Mouse (Mus musculus) MEL (cell line): Measurements from ENCODE around the gene Fgf11. TPM values are rescaled to one million over a fixed set of nuclear protein-coding genes. Genes with fewer than 3 reads are reported as not detected.

Experiments
- DNase-seq: peaks from one replicate; pipeline ENCODE4 v3.0.0; 2011; ENCODE audit warnings: low read depth, low spot score
- H3K27ac ChIP-seq: 2 replicates; pipeline ENCODE4 v1.5.1; 2012; ENCODE audit warnings: low read depth, mild to moderate bottlenecking, control low read depth, low read length, moderate library complexity; ENCODE audit not compliant: control insufficient read depth
- H3K27me3 ChIP-seq, 2 experiments: fragments of 150-350 bp in 1 of 2; sonication (generic) in 1 of 2; 2 replicates each; pipeline ENCODE4 v1.6.1; 2012; ENCODE audit warnings: low read length in 2 of 2, mild to moderate bottlenecking in 2 of 2, improper control_type of control experiment in 1 of 2, moderate library complexity in 1 of 2; ENCODE audit not compliant: insufficient read depth in 2 of 2, control insufficient read depth in 1 of 2
- H3K36me3 ChIP-seq, 2 experiments: 2 replicates each; pipeline ENCODE4 v1.6.1; 2012 to 2014; ENCODE audit warnings: low read length in 2 of 2, improper control_type of control experiment in 1 of 2, inconsistent platforms in 1 of 2, mild to moderate bottlenecking in 1 of 2; ENCODE audit not compliant: insufficient read depth in 2 of 2, control insufficient read depth in 1 of 2
- H3K4me1 ChIP-seq, 2 experiments: fragments of 150-350 bp in 1 of 2; sonication (generic) in 1 of 2; 2 replicates each; pipeline ENCODE4 v1.6.1; 2012; ENCODE audit warnings: low read length in 2 of 2, improper control_type of control experiment in 1 of 2, mild to moderate bottlenecking in 1 of 2; ENCODE audit not compliant: insufficient read depth in 2 of 2, control insufficient read depth in 1 of 2
- H3K4me3 ChIP-seq, 2 experiments: fragments of 150-350 bp in 1 of 2; sonication (generic) in 1 of 2; 2 replicates each; pipeline ENCODE4 v1.5.1; 2012; ENCODE audit warnings: low read depth in 2 of 2, low read length in 2 of 2, mild to moderate bottlenecking in 2 of 2, moderate library complexity in 2 of 2, control low read depth in 1 of 2, improper control_type of control experiment in 1 of 2; ENCODE audit not compliant: control insufficient read depth in 1 of 2, insufficient read depth in 1 of 2
- H3K79me2 ChIP-seq: 2 replicates; pipeline ENCODE4 v1.6.1; 2012; ENCODE audit warnings: mild to moderate bottlenecking, low read length, moderate library complexity; ENCODE audit not compliant: control insufficient read depth, poor library complexity, insufficient read depth
- H3K9ac ChIP-seq: 2 replicates; pipeline ENCODE4 v1.6.1; 2012; ENCODE audit warnings: low read depth, mild to moderate bottlenecking, control low read depth, low read length, moderate library complexity; ENCODE audit not compliant: control insufficient read depth, poor library complexity, severe bottlenecking
- H3K9me3 ChIP-seq: fragments of 150-350 bp; sonication (generic); replicated peaks from 2 replicates; pipeline ENCODE4 v1.6.1; 2012; ENCODE audit warnings: mild to moderate bottlenecking, low read length, improper control_type of control experiment, moderate library complexity; ENCODE audit not compliant: insufficient read depth
- CHD2 ChIP-seq: IDR thresholded peaks from 2 replicates; pipeline ENCODE4 v1.6.1; 2011; ENCODE audit warnings: low read length, improper control_type of control experiment
- E2F4 ChIP-seq: IDR thresholded peaks from 2 replicates; pipeline ENCODE4 v1.6.1; 2011; ENCODE audit warnings: low read depth, low read length, improper control_type of control experiment, borderline replicate concordance
- ELF1 ChIP-seq: IDR thresholded peaks from 2 replicates; pipeline ENCODE4 v1.6.1; 2014; ENCODE audit warnings: low read depth, mild to moderate bottlenecking, inconsistent platforms, low read length, improper control_type of control experiment, moderate library complexity
- EP300 ChIP-seq, 2 experiments: IDR thresholded peaks; 2 replicates each; pipeline ENCODE4 v1.6.1; 2011; ENCODE audit warnings: improper control_type of control experiment in 2 of 2, low read length in 2 of 2, low read depth in 1 of 2, mild to moderate bottlenecking in 1 of 2
- GATA1 ChIP-seq: IDR thresholded peaks from 2 replicates; pipeline ENCODE4 v1.6.1; 2011; ENCODE audit warnings: low read depth, low read length, improper control_type of control experiment
- KAT2A ChIP-seq: conservative IDR thresholded peaks from 2 replicates; pipeline ENCODE4 v1.6.1; 2012; ENCODE audit warnings: low read depth, low read length, improper control_type of control experiment, inconsistent platforms
- MAX ChIP-seq: IDR thresholded peaks from 2 replicates; pipeline ENCODE4 v1.6.1; 2011; ENCODE audit warnings: low read length, improper control_type of control experiment
- MAZ ChIP-seq: IDR thresholded peaks from 2 replicates; pipeline ENCODE4 v1.6.1; 2012; ENCODE audit warnings: low read depth, mild to moderate bottlenecking, inconsistent platforms, low read length, improper control_type of control experiment
- MXI1 ChIP-seq: IDR thresholded peaks from 2 replicates; pipeline ENCODE4 v1.6.1; 2011; ENCODE audit warnings: mild to moderate bottlenecking, low read depth, low read length, improper control_type of control experiment
- MYB ChIP-seq: IDR thresholded peaks from 2 replicates; pipeline ENCODE4 v1.6.1; 2011; ENCODE audit warnings: mild to moderate bottlenecking, low read depth, low read length, improper control_type of control experiment
- NELFE ChIP-seq: IDR thresholded peaks from 2 replicates; pipeline ENCODE4 v1.6.1; 2011; ENCODE audit warnings: low read depth, low read length, improper control_type of control experiment
- POLR2A ChIP-seq, 2 experiments: IDR thresholded peaks; 2 replicates each; pipeline ENCODE4 v1.6.1; 2011 to 2012; ENCODE audit warnings: low read length in 2 of 2, mild to moderate bottlenecking in 2 of 2, control low read depth in 1 of 2, improper control_type of control experiment in 1 of 2, low read depth in 1 of 2, moderate library complexity in 1 of 2; ENCODE audit not compliant: control insufficient read depth in 1 of 2, insufficient read depth in 1 of 2, poor library complexity in 1 of 2
- POLR2AphosphoS2 ChIP-seq: IDR thresholded peaks from 2 replicates; pipeline ENCODE4 v1.6.1; 2011; ENCODE audit warnings: low read length, improper control_type of control experiment
- SMC3 ChIP-seq: IDR thresholded peaks from 2 replicates; pipeline ENCODE4 v1.6.1; 2011; ENCODE audit warnings: low read depth, low read length, improper control_type of control experiment
- TBP ChIP-seq: IDR thresholded peaks from 2 replicates; pipeline ENCODE4 v1.8.0; 2011; ENCODE audit warnings: low read depth, low read length, improper control_type of control experiment
- USF2 ChIP-seq, 2 experiments: IDR thresholded peaks; 2 replicates each; pipeline ENCODE4 v1.6.1; 2011 to 2012; ENCODE audit warnings: improper control_type of control experiment in 2 of 2, low read length in 2 of 2, borderline replicate concordance in 1 of 2, inconsistent platforms in 1 of 2, low read depth in 1 of 2, mild to moderate bottlenecking in 1 of 2; ENCODE audit not compliant: insufficient read depth in 1 of 2
- ZKSCAN1 ChIP-seq: IDR thresholded peaks from 2 replicates; pipeline ENCODE4 v1.6.1; 2012; ENCODE audit warnings: low read depth, mild to moderate bottlenecking, inconsistent platforms, low read length, improper control_type of control experiment, moderate library complexity
- ZMIZ1 ChIP-seq: IDR thresholded peaks from 2 replicates; pipeline ENCODE4 v1.6.1; 2012; ENCODE audit warnings: low read depth, mild to moderate bottlenecking, inconsistent platforms, low read length, improper control_type of control experiment, moderate library complexity
- ZNF384 ChIP-seq: IDR thresholded peaks from 2 replicates; pipeline ENCODE4 v1.6.1; 2012; ENCODE audit warnings: low read depth, mild to moderate bottlenecking, inconsistent platforms, low read length, improper control_type of control experiment
- polyA plus RNA-seq, 2 experiments: library from polyadenylated mRNA; stranded (reverse) in 1 of 2; unstranded in 1 of 2; fragments of >175 nt in 1 of 2; fragments of >200 nt in 1 of 2; gene quantifications; 2 replicates each; pipeline versions ENCODE4 v1.2.1 to v1.2.4; 2012; ENCODE audit warnings: low replicate concordance in 2 of 2, low read depth in 1 of 2; ENCODE audit not compliant: insufficient read length in 2 of 2, insufficient read depth in 1 of 2, missing spikeins in 1 of 2
- total RNA-seq: library from RNA; depleted of rRNA; stranded (reverse); fragments of 300-350 nt; gene quantifications from 2 replicates; pipeline ENCODE4 v1.2.3, GENCODE M21; 2012

Fgf11 gene
- total and polyA plus RNA-seq, 3 experiments: 5.1 to 26.8 TPM; not detected in 1

- TF ChIP-seq CHD2: no peak
- no peak for TF ChIP-seq E2F4
- TF ChIP-seq EP300 (IDR thresholded peaks at IDR 0.05; ENCODE audit: low read depth in 1 of 2, low read length in 2 of 2): 0 out of 4 replicates have a peak, but pooled peaks of 1 of the 2 experiments have one; percentile 23
- no peak for TF ChIP-seq ZKSCAN1
- no peak for TF ChIP-seq MYB
- TF ChIP-seq GATA1: no peak
- TF ChIP-seq ZMIZ1: peak; percentile 28; the same call in 1 of the 2 replicates
- TF ChIP-seq POLR2A (IDR thresholded peaks at IDR 0.05; ENCODE audit: control insufficient read depth in 1 of 2, insufficient read depth in 1 of 2, low read depth in 1 of 2, low read length in 2 of 2, poor library complexity in 1 of 2): peak; percentile 85 to 97
- TF ChIP-seq NELFE: peak; percentile 83
- no peak for TF ChIP-seq KAT2A
- TF ChIP-seq SMC3: peak; percentile 8; the same call in 1 of the 2 replicates
- peak; percentile 90 for TF ChIP-seq MAX
- TF ChIP-seq POLR2AphosphoS2: peak; percentile 84; the same call in 1 of the 2 replicates
- TF ChIP-seq MXI1: peak; percentile 93
- TF ChIP-seq MAZ: peak; percentile 40; the same call in 1 of the 2 replicates
These were observed 44.6 kb upstream of the Fgf11 start, which contains the start of gene Plscr3 (continued) for GRCm38 (mm10) chr11:69846198-69846680.

- H3K27me3 ChIP-seq: no peaks in the 10 kb centered on the region; a peak in 1 of 4 replicates
- H3K27ac ChIP-seq: peak overlapping the region; percentile 40
- H3K9me3 ChIP-seq: no peaks in the 10 kb centered on the region
- peaks cover 1% of the 10 kb centered on the region; the same call in 1 of the 2 replicates for H3K79me2 ChIP-seq
- peak overlapping the region; percentile 86 for H3K9ac ChIP-seq
- H3K4me3 ChIP-seq: peak overlapping the region; percentile 84 to 91
- peaks cover 0 to 10% of the 10 kb centered on the region in 2 experiments; a peak in 2 of 4 replicates for H3K36me3 ChIP-seq
- H3K4me1 ChIP-seq: peaks cover 6 to 19% of the 10 kb centered on the region in 2 experiments
- no peak for TF ChIP-seq MAX
- no peak for TF ChIP-seq POLR2A (IDR thresholded peaks at IDR 0.05; ENCODE audit: control insufficient read depth in 1 of 2, insufficient read depth in 1 of 2, low read depth in 1 of 2, low read length in 2 of 2, poor library complexity in 1 of 2)
- TF ChIP-seq ELF1: no peak
- no peak for TF ChIP-seq TBP
- TF ChIP-seq USF2 (IDR thresholded peaks at IDR 0.05; ENCODE audit: borderline replicate concordance in 1 of 2, insufficient read depth in 1 of 2, low read depth in 1 of 2, low read length in 2 of 2): no peak
- TF ChIP-seq ZNF384: no peak
- TF ChIP-seq ZMIZ1: no peak
- TF ChIP-seq EP300 (IDR thresholded peaks at IDR 0.05; ENCODE audit: low read depth in 1 of 2, low read length in 2 of 2): peak; percentile 2 to 43; a peak in 2 of 4 replicates
- 0 out of 2 replicates have a peak, but pooled peaks have one; percentile 7 for TF ChIP-seq MAZ
- peak; percentile 80 for DNase-seq
These were observed 37.1 kb upstream of the Fgf11 start for GRCm38 (mm10) chr11:69838714-69839104.
